Mouse (Mus musculus) thymus, postnatal 36 days (tissue): ENCODE results near the gene Vcpkmt.
"Not testable (repeated sequence)": the region's sequence is repeated elsewhere in the genome, so short reads cannot be mapped to it uniquely, and the experiment has no call there.

Experiments used
- DNase-seq, 2 experiments: peaks; one replicate each; pipeline ENCODE4 v3.0.0; 2022; ENCODE audit warnings: mixed read lengths in 2 of 2

Vcpkmt gene

DNA sequence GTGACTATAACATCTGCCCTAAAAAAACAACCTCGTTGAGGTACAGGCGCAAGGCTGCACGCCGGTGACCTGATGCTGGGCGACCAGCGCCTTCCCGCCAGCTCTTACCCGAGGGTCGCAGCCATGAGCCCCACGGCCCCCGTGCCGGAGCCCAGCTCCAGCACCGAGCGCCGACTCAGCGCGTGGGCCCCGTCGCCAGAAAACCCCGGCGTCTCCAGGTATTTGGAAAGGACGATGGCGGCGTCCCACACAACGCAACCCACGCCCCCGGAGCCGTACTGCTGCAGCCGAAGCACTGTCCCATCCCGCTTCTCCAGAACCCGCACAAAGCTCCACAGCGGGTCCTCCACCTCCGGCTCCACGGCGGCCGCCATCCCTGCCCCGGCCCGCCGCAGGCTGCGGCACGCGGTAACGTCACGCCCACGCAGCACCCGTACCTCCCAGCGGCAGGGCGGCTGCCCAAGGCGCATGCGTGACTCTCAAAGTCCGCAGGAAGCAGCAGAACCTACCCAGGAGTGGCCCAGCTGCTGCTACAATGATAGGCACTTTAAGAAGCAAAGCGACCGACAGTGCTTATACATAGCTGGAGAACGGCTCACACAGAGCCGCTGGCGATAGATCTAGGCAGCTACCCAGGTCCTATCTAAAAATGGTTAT lies at the start of gene Vcpkmt:
TSS of gene Vcpkmt (minus strand) at position 416 of the 657 bp plus-strand sequence.
- DNase-seq = peak; percentile 89 to 92

GRCm38 (mm10) chr12:69618590-69618989 lies 35.8 kb upstream of the Vcpkmt start:
- DNase-seq = not testable (repeated sequence)

DNA sequence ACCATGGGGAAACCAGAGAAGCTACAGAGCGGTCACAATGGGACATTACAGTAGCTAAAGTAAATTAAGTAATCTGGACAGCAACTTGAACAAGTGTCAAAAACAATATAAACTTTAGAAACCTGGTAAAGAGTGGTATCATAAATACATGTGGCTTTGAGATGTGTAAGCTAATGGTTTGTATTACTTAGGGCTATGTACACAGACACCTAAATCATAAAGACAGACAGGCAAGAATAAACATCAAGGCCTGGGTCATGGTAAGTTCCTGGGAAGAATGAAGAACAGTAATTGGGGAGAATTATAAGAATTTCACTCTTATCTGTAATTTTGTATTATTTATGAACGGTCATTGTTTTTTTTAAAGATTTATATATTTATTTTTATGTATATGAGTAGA lies 21.5 kb upstream of the Vcpkmt start:
- DNase-seq = no peak

GRCm38 (mm10) chr12:69597446-69597845 lies 14.6 kb upstream of the Vcpkmt start:
- no peak for DNase-seq

DNA sequence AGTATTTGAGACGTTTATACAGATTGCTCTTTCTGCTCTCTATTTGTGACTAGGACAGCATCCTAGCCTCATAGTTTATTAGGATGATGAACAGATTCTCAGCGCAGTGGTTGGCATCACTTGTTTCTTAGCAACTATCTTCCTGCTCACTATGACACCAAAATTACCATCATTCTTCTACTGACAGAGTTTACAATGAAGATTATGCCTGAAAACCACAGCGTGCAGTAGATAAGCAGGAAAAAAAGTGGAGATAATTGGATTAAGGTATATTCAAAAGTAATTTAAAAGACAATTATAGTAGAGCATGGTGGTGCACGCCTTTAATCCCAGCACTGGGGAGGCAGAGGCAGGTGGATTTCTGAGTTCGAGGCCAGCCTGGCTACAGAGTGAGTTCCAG lies 10.3 kb upstream of the Vcpkmt start:
- no peak for DNase-seq

DNA sequence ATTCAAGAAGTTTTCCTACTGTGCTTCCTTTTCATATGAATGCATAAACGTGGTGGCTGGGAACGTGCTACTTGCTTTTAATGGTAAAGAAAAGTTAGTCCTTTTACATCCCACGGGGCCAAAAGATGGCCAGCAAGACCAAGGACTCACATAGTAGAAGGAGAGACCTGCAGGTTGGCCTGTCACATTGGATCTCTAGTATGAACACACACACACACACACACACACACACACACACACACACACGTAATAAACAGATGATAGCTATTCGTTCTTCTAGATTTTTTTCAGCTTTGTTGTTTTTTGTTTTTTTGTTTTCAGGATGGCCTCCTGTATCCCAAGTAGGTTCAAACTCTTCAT lies 422 bp upstream of the Vcpkmt start:
- DNase-seq = no peak

GRCm38 (mm10) chr12:69582216-69582612 lies 614 bp downstream of the Vcpkmt start:
- DNase-seq = no peak

DNA sequence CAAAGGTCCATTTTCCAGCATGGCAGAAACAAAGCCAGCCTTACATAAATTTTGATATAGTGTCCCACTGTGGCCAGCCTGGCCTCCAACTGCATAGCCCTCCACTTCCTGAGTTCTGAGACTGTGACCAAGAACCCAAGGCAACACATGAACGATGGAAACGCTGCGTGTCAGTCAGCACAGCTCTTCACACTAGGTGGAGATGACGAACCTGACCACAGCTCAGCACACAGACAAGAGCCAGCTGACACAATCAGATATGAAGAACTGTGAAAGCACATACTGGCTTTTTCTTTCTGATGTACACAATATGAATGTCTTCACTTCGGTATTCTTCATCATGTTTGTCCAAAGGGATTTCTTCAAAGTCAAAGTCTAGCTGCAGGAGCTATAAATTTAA lies 3.2 kb downstream of the Vcpkmt start:
- no peak for DNase-seq

DNA sequence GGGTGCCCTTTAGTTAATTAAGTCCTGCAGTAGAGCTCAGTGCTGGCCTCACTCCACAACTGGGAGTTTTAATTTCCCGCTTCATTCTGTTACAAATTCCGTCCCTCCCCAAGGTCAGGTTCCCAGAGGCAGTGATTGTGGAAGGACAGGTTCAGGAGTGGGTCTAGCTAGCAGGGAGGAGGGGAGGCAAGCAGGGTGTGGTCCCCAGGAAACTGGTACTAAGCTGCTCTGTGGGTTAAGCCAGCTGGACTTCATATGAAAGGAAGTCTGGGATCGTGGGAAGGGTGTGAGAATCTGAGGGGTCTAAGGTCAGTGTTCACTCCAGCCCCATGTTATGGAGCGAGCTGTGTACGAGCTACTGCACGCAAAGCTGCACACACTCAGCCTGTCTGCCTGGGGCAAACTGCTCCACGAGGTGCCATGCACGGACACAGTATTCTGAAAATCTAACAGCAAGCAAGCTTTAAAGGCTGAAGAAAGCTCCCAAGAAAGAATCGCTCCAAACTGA lies 6.7 kb downstream of the Vcpkmt start:
- DNase-seq = no peak

- peak; percentile 55 to 72 for DNase-seq
Measured at GRCm38 (mm10) chr12:69573916-69574881, 8.6 kb downstream of the Vcpkmt start.

- no peak for DNase-seq
Measured at GRCm38 (mm10) chr12:69573271-69573670, 9.6 kb downstream of the Vcpkmt start.

DNA sequence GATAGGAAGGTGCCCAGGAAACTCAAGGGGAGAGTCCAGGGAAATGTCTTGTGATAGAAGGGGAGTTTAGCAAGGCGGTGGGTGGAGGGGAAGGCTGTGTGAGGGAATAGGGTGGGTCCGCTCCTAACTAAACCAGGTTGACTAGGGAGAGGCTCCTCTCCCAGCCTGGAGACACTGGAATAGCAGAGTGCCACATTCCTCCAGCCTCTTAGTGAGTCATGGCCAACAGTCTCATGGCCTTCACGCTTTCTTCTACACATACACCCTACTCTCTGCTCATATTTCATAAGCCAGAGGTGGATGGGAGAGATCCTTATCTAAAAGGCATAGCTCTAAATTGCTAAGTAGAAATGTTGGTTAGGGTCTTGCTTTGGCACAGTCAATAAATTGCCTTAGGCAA lies 12.9 kb downstream of the Vcpkmt start:
- DNase-seq = no peak

DNA sequence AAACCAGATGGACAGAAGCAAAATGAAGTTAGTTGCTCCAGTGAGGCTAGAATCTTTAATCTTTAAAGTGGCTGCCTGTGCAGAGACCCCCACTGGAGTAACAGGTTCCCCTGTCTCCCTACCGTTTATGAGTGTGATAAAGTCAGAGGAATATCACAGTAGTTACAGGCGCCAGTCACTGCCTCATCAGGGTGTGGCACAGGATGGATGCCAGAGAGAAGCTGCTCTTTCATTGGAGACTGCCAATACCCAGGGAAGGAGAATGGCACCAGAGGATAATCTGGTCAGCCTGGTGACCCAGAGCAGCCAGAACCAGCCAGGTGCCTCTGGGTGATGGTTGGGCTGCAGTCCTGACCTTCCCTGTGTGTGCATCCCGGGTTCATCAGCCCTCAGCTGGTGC lies 14.6 kb downstream of the Vcpkmt start:
- DNase-seq = no peak

DNA sequence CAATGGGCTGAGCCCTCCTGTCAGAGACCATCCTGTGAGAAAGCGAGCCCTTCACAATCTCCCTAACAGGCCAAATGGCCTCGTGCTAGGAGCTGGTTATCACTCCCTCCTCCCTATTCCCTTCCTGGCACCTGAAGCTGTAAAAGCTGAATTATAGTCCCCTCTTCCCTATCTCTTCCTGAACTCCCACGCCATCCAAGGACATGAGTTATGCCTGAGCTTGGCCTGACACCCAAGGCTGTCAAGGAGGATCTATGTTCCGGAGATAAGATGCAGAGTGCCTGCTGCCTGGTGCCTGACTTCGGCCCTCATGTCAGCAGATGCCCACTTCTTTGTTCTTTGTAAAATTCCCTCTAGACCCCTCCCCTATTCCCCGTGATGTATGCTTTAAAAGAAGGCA lies 21.8 kb downstream of the Vcpkmt start:
- DNase-seq = not testable (repeated sequence)

DNA sequence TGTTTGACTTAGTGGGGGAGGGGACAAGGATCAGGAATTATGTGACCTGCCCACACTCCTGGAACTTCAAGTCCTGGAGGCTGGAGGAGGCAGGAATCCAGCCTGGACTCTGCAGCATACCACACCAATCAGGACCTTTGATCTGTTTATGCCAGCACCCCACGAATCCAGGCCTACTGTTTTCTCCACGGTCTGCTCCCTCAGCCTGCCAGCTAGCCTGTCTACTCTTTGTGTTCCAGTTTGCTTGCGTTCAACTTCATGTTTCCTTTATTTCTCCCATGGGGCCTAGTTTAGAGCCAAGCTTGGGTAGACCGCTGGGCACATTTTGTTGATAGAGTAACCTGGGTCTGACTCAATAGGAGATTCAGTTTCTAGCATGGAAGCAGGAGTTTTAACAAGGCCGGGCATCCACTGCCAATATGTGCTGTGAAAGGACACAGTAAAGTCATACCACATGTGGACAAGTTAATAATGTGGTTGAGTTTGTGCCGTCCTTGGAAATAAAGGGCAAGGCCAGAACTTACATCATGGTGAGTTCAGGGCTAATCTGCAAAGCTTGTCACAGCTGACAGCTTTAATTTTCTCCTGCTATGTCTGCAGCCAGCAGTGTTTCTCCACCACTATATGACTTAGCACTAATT lies 26.5 kb downstream of the Vcpkmt start:
- DNase-seq = no peak

DNA sequence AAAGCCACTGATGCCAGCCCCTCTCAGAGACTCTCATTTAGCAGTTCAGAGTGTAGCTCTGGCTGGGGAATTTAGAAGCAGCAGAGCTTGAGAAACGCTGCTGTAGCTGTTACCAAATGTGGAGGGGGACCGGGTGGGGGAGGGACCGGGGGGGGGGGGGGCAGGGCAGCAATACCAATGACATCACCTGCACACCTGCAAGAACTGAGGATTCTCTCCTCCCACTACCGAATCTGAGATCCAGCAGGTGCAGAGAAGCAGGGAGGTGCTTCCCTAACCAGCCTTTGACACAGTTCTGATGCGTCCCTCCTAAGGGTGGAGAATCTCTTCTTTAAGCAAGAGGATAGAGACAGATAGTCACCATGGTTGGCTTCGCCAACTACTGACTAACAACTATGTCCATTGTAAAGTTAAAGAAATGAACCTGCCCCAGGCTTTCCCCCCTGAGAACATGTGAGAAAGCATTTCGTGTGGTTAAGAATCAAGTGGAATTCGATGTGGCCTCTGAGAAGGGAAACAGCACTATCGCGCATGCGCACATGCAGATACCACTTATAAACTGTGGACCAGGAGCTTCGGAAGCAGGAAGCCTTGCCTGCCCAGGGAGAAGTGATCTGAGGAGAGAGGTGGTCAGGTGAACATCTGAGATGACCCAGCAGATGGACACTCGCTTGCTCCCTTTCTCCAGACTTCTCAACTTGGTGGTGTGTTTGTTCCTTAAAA lies 37.2 kb downstream of the Vcpkmt start:
- peak in 1 of 2 experiments; percentile 13 for DNase-seq

GRCm38 (mm10) chr12:69544994-69545393 lies 37.8 kb downstream of the Vcpkmt start:
- no peak for DNase-seq

DNA sequence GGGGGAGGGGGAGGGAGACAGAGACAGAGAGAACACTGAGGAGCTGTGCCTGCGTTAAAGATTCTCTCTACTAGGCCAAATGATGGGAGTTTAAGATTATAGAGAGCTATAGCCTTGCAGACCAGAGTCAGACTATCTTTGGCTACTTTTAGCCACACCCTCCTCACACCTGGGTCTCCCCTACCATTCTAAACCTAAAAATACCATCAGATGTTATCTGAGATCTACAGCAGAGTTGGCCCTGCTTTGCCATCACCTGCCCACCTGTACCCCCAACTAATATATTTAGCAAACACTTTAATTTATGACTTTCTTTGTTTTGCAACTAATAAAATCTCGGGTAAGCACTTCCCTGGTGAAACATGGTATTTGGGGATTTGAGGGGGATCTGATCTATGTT lies 38.3 kb downstream of the Vcpkmt start:
- no peak for DNase-seq

GRCm38 (mm10) chr12:69542376-69542775 lies 40.5 kb downstream of the Vcpkmt start:
- no peak for DNase-seq

DNA sequence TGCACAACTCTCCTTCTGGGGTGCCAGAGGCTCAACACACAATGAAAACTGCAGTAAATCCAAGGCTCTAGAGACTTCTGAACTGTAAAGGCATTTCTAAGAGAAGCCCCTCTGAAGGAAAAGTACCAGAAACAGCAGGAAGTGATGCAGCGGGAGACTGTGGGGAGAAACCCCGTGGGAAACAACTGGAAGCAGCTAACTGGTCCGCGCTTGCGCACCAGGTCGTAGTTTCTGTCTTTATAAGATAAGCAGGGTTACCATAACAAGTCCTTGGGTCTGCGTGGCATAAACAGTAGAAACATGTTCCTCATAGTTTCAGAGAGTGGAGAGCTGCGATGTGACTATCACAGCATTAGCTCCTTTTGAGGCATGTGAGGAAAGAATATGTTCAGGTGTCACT lies 41.2 kb downstream of the Vcpkmt start:
- DNase-seq = no peak

DNA sequence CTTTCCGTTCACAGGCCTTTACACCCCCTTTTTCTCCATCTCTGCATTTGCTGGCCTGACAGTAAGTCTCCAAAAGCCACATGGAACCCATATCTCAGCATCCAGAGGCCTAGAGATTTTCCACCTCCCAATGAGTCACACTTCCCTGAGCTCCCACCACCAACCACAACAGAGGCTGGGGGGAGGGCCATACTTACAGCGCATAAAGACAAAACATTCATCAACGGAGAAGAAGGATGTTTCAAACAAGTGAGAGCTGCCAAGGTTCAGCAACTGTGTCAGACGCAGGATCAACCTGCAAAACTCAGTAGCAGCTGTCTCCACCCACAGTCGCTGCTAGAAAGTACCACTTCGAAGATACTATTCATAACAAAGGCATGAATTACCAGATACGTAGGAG lies 43.5 kb downstream of the Vcpkmt start:
- peak; percentile 40 to 53 for DNase-seq

- DNase-seq = no peak
Measured at GRCm38 (mm10) chr12:69538362-69538950, 44.4 kb downstream of the Vcpkmt start.
